Mouse (Mus musculus) liver, embryonic 14.5 days (tissue): ENCODE measurements around the gene Qrich1. TPM values are rescaled to one million over a fixed set of nuclear protein-coding genes. Genes with fewer than 3 reads are reported as not detected.
A peak's percentile ranks its signal among the peaks of the same experiment; 100 is the strongest.

Source experiments
- ATAC-seq: fragments of 200-750 bp; cut with Nextera tagmentation; 2 replicates; pipeline ENCODE4 v1.8.0; 2017; ENCODE audit warnings: moderate number of reproducible peaks, mild to moderate bottlenecking, moderate library complexity; ENCODE audit not compliant: insufficient read depth
- DNase-seq, 3 experiments: peaks; one replicate each; pipeline ENCODE4 v3.0.0-alpha.2; 2012 to 2013; ENCODE audit warnings: low read depth in 3 of 3, low spot score in 3 of 3
- H3K27ac ChIP-seq: fragments of 300-500 bp; sonication (generic); 2 replicates; pipeline ENCODE4 v1.5.1; 2014; ENCODE audit warnings: moderate library complexity, mild to moderate bottlenecking, control low read depth, inconsistent platforms
- H3K27me3 ChIP-seq: fragments of 300-500 bp; sonication (generic); 2 replicates; pipeline ENCODE4 v1.6.1; 2014; ENCODE audit warnings: mild to moderate bottlenecking, low read length, moderate library complexity; ENCODE audit not compliant: control insufficient read depth, insufficient read depth
- H3K36me3 ChIP-seq: fragments of 300-500 bp; sonication (generic); replicated peaks from 2 replicates; pipeline ENCODE4 v1.6.1; 2014; ENCODE audit warnings: low read depth; ENCODE audit not compliant: control insufficient read depth, insufficient read depth
- H3K4me1 ChIP-seq, 2 experiments: fragments of 200-500 bp in 1 of 2; fragments of 300-500 bp in 1 of 2; sonication (generic) in 1 of 2; replicated peaks; 2 replicates each; pipeline ENCODE4 v1.6.1; 2012 to 2014; ENCODE audit warnings: antibody characterized with exemption in 1 of 2, inconsistent platforms in 1 of 2, low read length in 1 of 2; ENCODE audit not compliant: control insufficient read depth in 2 of 2, insufficient read depth in 2 of 2
- H3K4me2 ChIP-seq: fragments of 300-500 bp; sonication (generic); 2 replicates; pipeline ENCODE4 v1.6.1; 2014; ENCODE audit warnings: low read depth, mild to moderate bottlenecking, control low read depth, moderate library complexity
- H3K4me3 ChIP-seq, 2 experiments: fragments of 200-500 bp in 1 of 2; fragments of 300-500 bp in 1 of 2; sonication (generic) in 1 of 2; 2 replicates each; pipeline ENCODE4 v1.5.1; 2012 to 2014; ENCODE audit warnings: low read depth in 2 of 2, low read length in 2 of 2, mild to moderate bottlenecking in 2 of 2, control low read depth in 1 of 2, inconsistent platforms in 1 of 2, moderate library complexity in 1 of 2; ENCODE audit not compliant: insufficient read depth in 1 of 2
- H3K9ac ChIP-seq: fragments of 300-500 bp; sonication (generic); replicated peaks from 2 replicates; pipeline ENCODE4 v1.6.1; 2014; ENCODE audit warnings: mild to moderate bottlenecking, control low read depth, moderate library complexity
- H3K9me3 ChIP-seq: fragments of 300-500 bp; sonication (generic); 2 replicates; pipeline ENCODE4 v1.6.1; 2016; ENCODE audit warnings: low read length, mixed read lengths; ENCODE audit not compliant: control insufficient read depth
- CTCF ChIP-seq: IDR thresholded peaks from 2 replicates; pipeline ENCODE4 v1.5.1; 2016; ENCODE audit warnings: antibody characterized with exemption, low read depth, control low read depth
- EP300 ChIP-seq: IDR thresholded peaks from 2 replicates; pipeline ENCODE4 v1.6.1; 2016; ENCODE audit warnings: antibody characterized with exemption, low read depth
- WGBS: fragments of 180-500 bp; shearing (Covaris S2); extraction: QIAGEN DNeasy Blood & Tissue Kit; methylation state at CpG from one replicate; pipeline ENCODE4 v1.1.7; 2014; ENCODE audit not compliant: insufficient replicate concordance; 5-methylcytosine and 5-hydroxymethylcytosine counted together
- polyA plus RNA-seq, 2 experiments: library from polyadenylated mRNA; depleted of rRNA in 1 of 2; stranded (reverse) in 1 of 2; unstranded in 1 of 2; fragments of >200 nt; fragmentation: Nextera tagmentation in 1 of 2; extraction: Ambion mirVana in 1 of 2; gene quantifications; 2 replicates each; pipeline versions ENCODE4 v1.2.1 to v1.2.3; 2012 to 2014

Qrich1 gene
- polyA plus RNA-seq (2012; rRNA removed) (34.0 and 40.6 TPM in 2 replicates), polyA plus RNA-seq (2014; fragmentation: Nextera tagmentation; extraction: Ambion mirVana) (39.8 and 46.3 TPM in 2 replicates)

DNA sequence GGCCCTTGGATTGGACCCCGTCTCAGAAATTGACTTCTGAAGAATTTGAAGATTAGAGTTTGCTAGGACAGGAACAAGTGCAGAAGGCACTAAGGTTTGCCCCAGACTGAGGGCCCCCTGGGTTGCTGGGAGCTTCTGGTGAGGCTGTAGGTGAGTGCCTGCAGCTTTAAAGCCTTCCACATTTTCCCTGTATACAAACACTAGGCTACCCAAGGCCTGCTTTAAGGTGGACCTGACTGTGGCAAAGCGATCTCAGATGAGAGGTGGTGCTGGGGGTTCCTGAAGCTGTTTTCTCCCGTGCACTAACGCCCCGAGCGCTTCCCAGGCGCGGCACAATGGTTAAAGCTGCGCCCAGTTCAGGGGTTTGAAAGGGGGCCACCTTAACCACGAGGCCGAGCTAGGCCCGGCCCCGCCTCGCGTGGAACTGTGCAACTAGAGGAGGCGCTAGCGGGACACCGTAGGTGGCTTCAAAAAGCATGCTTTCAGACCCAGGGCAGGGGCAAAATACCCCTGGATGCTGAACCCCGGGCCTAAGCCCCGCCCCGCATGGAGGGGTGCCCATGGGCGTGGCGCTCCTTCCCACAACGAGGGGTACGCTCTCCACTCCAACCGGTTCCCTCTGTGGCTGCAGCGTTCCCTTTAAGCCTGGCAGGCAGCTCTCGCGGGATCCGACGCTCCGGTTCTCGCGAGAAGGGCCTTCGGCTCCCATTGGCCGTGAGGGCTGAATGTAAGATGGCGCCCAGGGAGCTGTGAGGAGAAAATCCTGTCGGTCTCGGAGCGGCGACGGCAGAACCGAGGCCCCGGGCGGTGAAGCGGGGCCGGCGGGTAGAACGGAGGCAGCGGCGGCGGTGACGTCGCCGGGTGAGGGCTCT lies at the start of gene Qrich1:
TSS of gene Qrich1 (plus strand) at position 427 of the 872 bp plus-strand sequence.
- Histone ChIP-seq H3K4me1 (peaks cover 6 to 17% of the 10 kb centered on the region in 2 experiments; a peak in 3 of 4 replicates), H3K9me3 (no peaks in the 10 kb centered on the region), H3K27me3 (no peaks in the 10 kb centered on the region), H3K4me3 (peak within 1 kb of the TSS; percentile 80 to 90), H3K27ac (peak within 1 kb of the TSS; percentile 90), H3K4me2 (peak within 1 kb of the TSS; percentile 82), H3K9ac (peak within 1 kb of the TSS; percentile 97), H3K36me3 (peaks cover 43% of the 10 kb centered on the region)
- TF ChIP-seq CTCF (peak; percentile 27; the same call in 1 of the 2 replicates), EP300 (peak; percentile 95)
- peak; percentile 92 for ATAC-seq
- WGBS, result 1% methylated on average over 55 of the region's 55 CpGs
- DNase-seq, result peak; percentile 94 to 96 (median 95)

DNA sequence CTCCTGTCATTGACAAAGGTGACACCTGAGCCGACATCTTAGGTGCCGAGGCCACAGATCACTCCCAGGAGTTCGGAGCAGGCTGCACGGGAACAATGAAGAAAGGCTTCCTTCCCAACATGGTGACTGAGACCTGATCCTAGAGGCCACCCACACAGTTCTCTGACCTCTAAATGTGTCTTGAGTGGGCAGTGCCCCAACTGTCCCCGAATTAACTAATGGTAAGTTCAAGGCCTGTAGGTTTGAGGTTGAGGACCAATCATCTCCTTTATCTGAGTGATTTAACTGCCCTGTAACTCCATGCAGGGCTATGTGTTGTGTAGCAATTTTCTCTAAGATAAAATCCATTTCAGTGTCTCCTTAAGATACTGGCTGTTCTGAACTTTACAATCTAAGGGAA lies 47.2 kb upstream of the Qrich1 start:
- Histone ChIP-seq H3K4me2 (no peak overlapping the region), H3K9me3 (no peaks in the 10 kb centered on the region), H3K36me3 (peaks cover 3% of the 10 kb centered on the region; the same call in 1 of the 2 replicates), H3K9ac (no peak overlapping the region), H3K27ac (no peak overlapping the region), H3K4me1 (no peaks in the 10 kb centered on the region), H3K4me3 (no peak overlapping the region), H3K27me3 (no peaks in the 10 kb centered on the region)
- WGBS, result 69% methylated on average over 5 of the region's 5 CpGs
- no peak for DNase-seq
- no peak for ATAC-seq
- TF ChIP-seq CTCF, result no peak
- TF ChIP-seq EP300, result no peak

- H3K27ac ChIP-seq, result no peak overlapping the region
- TF ChIP-seq EP300 (no peak), CTCF (no peak)
- 54% methylated on average over 4 of the region's 4 CpGs for WGBS
Observed at GRCm38 (mm10) chr9:108469845-108470244, 46.8 kb upstream of the Qrich1 start.

GRCm38 (mm10) chr9:108474528-108474927 lies 42.1 kb upstream of the Qrich1 start:
- no peak overlapping the region for H3K27ac ChIP-seq
- H3K27me3 ChIP-seq, result no peaks in the 10 kb centered on the region; the same call in 1 of the 2 replicates
- no peaks in the 10 kb centered on the region for H3K36me3 ChIP-seq
- H3K9me3 ChIP-seq, result no peaks in the 10 kb centered on the region
- TF ChIP-seq EP300, result no peak
- peak; percentile 29 for TF ChIP-seq CTCF
- H3K4me3 ChIP-seq, result no peak overlapping the region
- peaks cover 0 to 6% of the 10 kb centered on the region in 2 experiments; a peak in 1 of 4 replicates for H3K4me1 ChIP-seq
- H3K9ac ChIP-seq, result no peak overlapping the region
- 33% methylated on average over 1 of the region's 1 CpGs for WGBS
- ATAC-seq, result no peak
- no peak for DNase-seq
- no peak overlapping the region for H3K4me2 ChIP-seq

More at GRCm38 (mm10) chr9:108469845-108470244, 46.8 kb upstream of the Qrich1 start:
- Histone ChIP-seq H3K9me3 (no peaks in the 10 kb centered on the region), H3K4me2 (no peak overlapping the region), H3K4me3 (no peak overlapping the region), H3K4me1 (no peaks in the 10 kb centered on the region), H3K9ac (no peak overlapping the region), H3K36me3 (peaks cover 3% of the 10 kb centered on the region; the same call in 1 of the 2 replicates), H3K27me3 (no peaks in the 10 kb centered on the region)
- DNase-seq (no peak), ATAC-seq (no peak)

- Histone ChIP-seq H3K4me1 (peaks cover 0 to 6% of the 10 kb centered on the region in 2 experiments; a peak in 1 of 4 replicates), H3K27ac (no peak overlapping the region), H3K9ac (no peak overlapping the region; the same call in 1 of the 2 replicates), H3K4me3 (peak overlapping the region; percentile 50 to 61), H3K27me3 (no peaks in the 10 kb centered on the region; the same call in 1 of the 2 replicates), H3K36me3 (no peaks in the 10 kb centered on the region), H3K4me2 (peak overlapping the region; percentile 50), H3K9me3 (no peaks in the 10 kb centered on the region)
- DNase-seq (no peak), ATAC-seq (peak; percentile 28; the same call in 1 of the 2 replicates)
- WGBS, result 3% methylated on average over 20 of the region's 20 CpGs
- TF ChIP-seq EP300 (no peak), CTCF (no peak)
Observed at GRCm38 (mm10) chr9:108478638-108479156, 37.9 kb upstream of the Qrich1 start.
